In genomic region chr15:86213753-86214548, GRCm38 (mm10) we compare ENCODE assay signal across 8 mouse cellular contexts. TPM values are rescaled to one million over a fixed set of nuclear protein-coding genes. Genes with fewer than 3 reads are reported as not detected.
DNase-seq lines count a peak whose midpoint lies in the region; ATAC-seq lines count a peak whose summit lies in the region.

Gene Tbc1d22a (plus strand): TSS chr15:86214459.

- peak within 1 kb of the TSS; percentile 94 for H3K27ac ChIP-seq in hindbrain, embryonic 13.5 days

- no peaks in the 10 kb centered on the region for H3K9me3 ChIP-seq in hindbrain, embryonic 13.5 days

- H3K36me3 ChIP-seq in hindbrain, embryonic 13.5 days, result no peaks in the 10 kb centered on the region

- DNase-seq in NIH3T3 (ENCODE audit: low read depth), result peak; percentile 96
- DNase-seq in cerebellum, postnatal 10 days, result peak; percentile 96 to 97
- DNase-seq in frontal cortex, postnatal 14 days (ENCODE audit: low spot score in 2 of 2), result peak; percentile 85 to 88
- DNase-seq in layer of hippocampus, postnatal 25 days (ENCODE audit: extremely low spot score in 1 of 2, low spot score in 1 of 2), result peak; percentile 89 to 92
- peak; percentile 93 for DNase-seq in lung, postnatal 25 days (ENCODE audit: low spot score)
- peak; percentile 96 for DNase-seq in retina, embryonic 14.5 days (ENCODE audit: low spot score)
- DNase-seq in thymus, postnatal 4 days, result peak; percentile 95

- ATAC-seq in hindbrain, embryonic 13.5 days (ENCODE audit: low FRiP score), result peak; percentile 94

- H3K4me3 ChIP-seq in hindbrain, embryonic 13.5 days, result peak within 1 kb of the TSS; percentile 94

- no peaks in the 10 kb centered on the region for H3K27me3 ChIP-seq in hindbrain, embryonic 13.5 days

- peak within 1 kb of the TSS; percentile 99 for H3K4me2 ChIP-seq in hindbrain, embryonic 13.5 days

- WGBS in hindbrain, embryonic 13.5 days, result under 1% methylated on average over 64 of the region's 64 CpGs

- peak within 1 kb of the TSS; percentile 95 for H3K9ac ChIP-seq in hindbrain, embryonic 13.5 days

- H3K4me1 ChIP-seq in hindbrain, embryonic 13.5 days (replicated peaks), result peaks cover 49% of the 10 kb centered on the region

RNA-seq across cellular contexts. Expression of gene Tbc1d22a, which starts in this region (rescaled TPM):
- 12.1 and 13.5 TPM in 2 replicates for polyA plus RNA-seq in hindbrain, embryonic 13.5 days (2015; fragmentation: Nextera tagmentation; extraction: Ambion mirVana)
- 10 to 100 TPM; 33.5 to 34.5 TPM for total RNA-seq in layer of hippocampus, postnatal 25 days (2021)

Comparison
In these comparisons a context has a peak if more than half of its experiments do, and no peak if none do; other contexts are left out.
1. Peak in every context shown above with its lines: DNase-seq, ATAC-seq, H3K4me3 ChIP-seq and H3K27ac ChIP-seq.